Mouse (Mus musculus) ES-E14 (cell line): ENCODE data around the gene Gpr3. TPM values are rescaled to one million over a fixed set of nuclear protein-coding genes. Genes with fewer than 3 reads are reported as not detected.

Source experiments
- DNase-seq: peaks from one replicate; pipeline ENCODE4 v3.0.0-alpha.2; 2013; ENCODE audit warnings: low read depth, low spot score
- H3K27ac ChIP-seq: 2 replicates; pipeline ENCODE4 v1.5.1; 2012; ENCODE audit warnings: low read depth, mild to moderate bottlenecking, low read length, moderate library complexity, mixed read lengths; ENCODE audit not compliant: poor library complexity, insufficient read depth, severe bottlenecking
- H3K36me3 ChIP-seq: 2 replicates; pipeline ENCODE4 v1.6.1; 2012; ENCODE audit warnings: mild to moderate bottlenecking, low read length, moderate library complexity, mixed read lengths; ENCODE audit not compliant: control insufficient read depth, poor library complexity, insufficient read depth, severe bottlenecking
- H3K4me1 ChIP-seq, 2 experiments: fragments of 150-350 bp in 1 of 2; sonication (generic) in 1 of 2; 2 replicates each; pipeline ENCODE4 v1.6.1; 2012; ENCODE audit warnings: low read length in 2 of 2, mild to moderate bottlenecking in 1 of 2, mixed read lengths in 1 of 2; ENCODE audit not compliant: control insufficient read depth in 2 of 2, insufficient read depth in 2 of 2, poor library complexity in 1 of 2
- H3K4me3 ChIP-seq, 2 experiments: fragments of 150-350 bp in 1 of 2; sonication (generic) in 1 of 2; 2 replicates each; pipeline ENCODE4 v1.5.1; 2012; ENCODE audit warnings: low read length in 2 of 2, low read depth in 1 of 2, mild to moderate bottlenecking in 1 of 2, mixed read lengths in 1 of 2; ENCODE audit not compliant: insufficient read depth in 1 of 2, poor library complexity in 1 of 2, severe bottlenecking in 1 of 2
- H3K9ac ChIP-seq: 2 replicates; pipeline ENCODE4 v1.6.1; 2012; ENCODE audit warnings: low read depth, mild to moderate bottlenecking, low read length, mixed read lengths; ENCODE audit not compliant: poor library complexity, insufficient read depth, severe bottlenecking
- H3K9me3 ChIP-seq: fragments of 150-350 bp; sonication (generic); 2 replicates; pipeline ENCODE4 v1.6.1; 2012; ENCODE audit warnings: low read depth, mild to moderate bottlenecking, low read length; ENCODE audit not compliant: control insufficient read depth, insufficient read depth
- CHD2 ChIP-seq: IDR thresholded peaks from 2 replicates; pipeline ENCODE4 v1.6.1; 2014; ENCODE audit warnings: mild to moderate bottlenecking, low read depth, low read length, inconsistent platforms
- HCFC1 ChIP-seq: IDR thresholded peaks from 2 replicates; pipeline ENCODE4 v1.6.1; 2012; ENCODE audit warnings: low read length, inconsistent platforms, borderline replicate concordance; ENCODE audit not compliant: insufficient read depth
- MAFK ChIP-seq: IDR thresholded peaks from 2 replicates; pipeline ENCODE4 v1.6.1; 2014; ENCODE audit warnings: mild to moderate bottlenecking, low read depth, low read length, inconsistent platforms; ENCODE audit not compliant: insufficient read depth
- ZC3H11A ChIP-seq: IDR thresholded peaks from 2 replicates; pipeline ENCODE4 v1.6.1; 2012; ENCODE audit warnings: low read depth, mild to moderate bottlenecking, inconsistent platforms, low read length, borderline replicate concordance
- ZNF384 ChIP-seq: IDR thresholded peaks from 2 replicates; pipeline ENCODE4 v1.6.1; 2012; ENCODE audit warnings: low read depth, low read length, inconsistent platforms
- in situ Hi-C, 2 experiments: fragments of 600-800 bp; cut with MboI; formaldehyde crosslinking; loops; one replicate each; pipeline ENCODE4 v1.15.1; 2025; ENCODE audit warnings: low sequenced_read_pairs in 2 of 2, inconsistent platforms in 1 of 2; ENCODE audit not compliant: unreplicated experiment in 2 of 2
- total RNA-seq: library from RNA; depleted of rRNA; stranded (reverse); fragments of 300-350 nt; gene quantifications from 2 replicates; pipeline ENCODE4 v1.2.3, GENCODE M21; 2012

Gene Gpr3
- total RNA-seq, 1 experiment = 0.85 TPM

GRCm38 (mm10) chr4:133196136-133196535 is 16.2 kb downstream of the Gpr3 start:
- peaks cover 36% of the 10 kb centered on the region for H3K36me3 ChIP-seq
- H3K27ac ChIP-seq = no peak overlapping the region
- TF ChIP-seq ZNF384 = no peak
- no peak for TF ChIP-seq MAFK
- no peak for TF ChIP-seq ZC3H11A
- no peak for TF ChIP-seq CHD2
- TF ChIP-seq HCFC1 = no peak

GRCm38 (mm10) chr4:133195014-133195413 is 17.3 kb downstream of the Gpr3 start:
- DNase-seq = no peak
- Histone ChIP-seq H3K4me3 (no peak overlapping the region), H3K27ac (no peak overlapping the region), H3K4me1 (peaks cover 9 to 31% of the 10 kb centered on the region in 2 experiments), H3K36me3 (peaks cover 40% of the 10 kb centered on the region), H3K9me3 (no peaks in the 10 kb centered on the region), H3K9ac (no peak overlapping the region)
- in situ Hi-C loops = no loop called here
- TF ChIP-seq HCFC1 = no peak
- TF ChIP-seq ZNF384 = no peak
- no peak for TF ChIP-seq ZC3H11A
- no peak for TF ChIP-seq CHD2

More at GRCm38 (mm10) chr4:133196136-133196535, 16.2 kb downstream of the Gpr3 start:
- H3K4me1 ChIP-seq = peaks cover 9 to 40% of the 10 kb centered on the region in 2 experiments
- H3K9me3 ChIP-seq = no peaks in the 10 kb centered on the region
- no peak for DNase-seq
- H3K9ac ChIP-seq = no peak overlapping the region
- in situ Hi-C loops = no loop called here
- no peak overlapping the region for H3K4me3 ChIP-seq

- Histone ChIP-seq H3K9me3 (no peaks in the 10 kb centered on the region), H3K27ac (no peak overlapping the region), H3K36me3 (peaks cover 40% of the 10 kb centered on the region), H3K9ac (no peak overlapping the region), H3K4me3 (no peak overlapping the region), H3K4me1 (peaks cover 9 to 28% of the 10 kb centered on the region in 2 experiments)
- no peak for DNase-seq
- in situ Hi-C loops = no loop called here
- TF ChIP-seq MAFK (no peak), ZNF384 (no peak), ZC3H11A (no peak), HCFC1 (no peak), CHD2 (no peak)
These were observed 17.9 kb downstream of the Gpr3 start for GRCm38 (mm10) chr4:133194482-133194881.

GRCm38 (mm10) chr4:133189396-133189795 is 22.9 kb downstream of the Gpr3 start:
- peaks cover 38% of the 10 kb centered on the region for H3K36me3 ChIP-seq
- in situ Hi-C loops = no loop called here

GRCm38 (mm10) chr4:133186856-133187255 is 25.5 kb downstream of the Gpr3 start:
- in situ Hi-C loops = no loop called here

More at GRCm38 (mm10) chr4:133189396-133189795, 22.9 kb downstream of the Gpr3 start:
- peaks cover 3 to 9% of the 10 kb centered on the region in 2 experiments; a peak in 2 of 4 replicates for H3K4me1 ChIP-seq
- H3K27ac ChIP-seq = no peak overlapping the region
- no peaks in the 10 kb centered on the region for H3K9me3 ChIP-seq
- no peak for DNase-seq
- no peak for TF ChIP-seq ZC3H11A
- TF ChIP-seq HCFC1 = no peak
- no peak for TF ChIP-seq MAFK
- TF ChIP-seq CHD2 = no peak
- no peak for TF ChIP-seq ZNF384
- no peak overlapping the region for H3K4me3 ChIP-seq
- H3K9ac ChIP-seq = no peak overlapping the region

More at GRCm38 (mm10) chr4:133186856-133187255, 25.5 kb downstream of the Gpr3 start:
- Histone ChIP-seq H3K36me3 (peaks cover 23% of the 10 kb centered on the region), H3K9me3 (no peaks in the 10 kb centered on the region), H3K9ac (no peak overlapping the region), H3K27ac (no peak overlapping the region), H3K4me3 (no peak overlapping the region), H3K4me1 (peaks cover 10 to 13% of the 10 kb centered on the region in 2 experiments; a peak in 3 of 4 replicates)
- TF ChIP-seq CHD2 (no peak), HCFC1 (no peak), MAFK (no peak), ZC3H11A (no peak; the same call in 1 of the 2 replicates), ZNF384 (no peak)
- no peak for DNase-seq
